Mouse (Mus musculus) myocyte (in vitro differentiated cells): ENCODE measurements around the gene Uqcc3. TPM values are rescaled to one million over a fixed set of nuclear protein-coding genes. Genes with fewer than 3 reads are reported as not detected.

Experiments used
- polyA plus RNA-seq: library from polyadenylated mRNA; unstranded; fragments of >200 nt; fragmentation: generic; extraction: Trizol; gene quantifications from one replicate; pipeline ENCODE4 v1.2.1, GENCODE M21; 2012; ENCODE audit warnings: missing spikeins

Gene Uqcc3
- polyA plus RNA-seq, 1 experiment, result 37.0 TPM

Other genes starting within 250 kb of the Uqcc3 start
- not detected for gene Chrm1, start 217.1 kb downstream of the Uqcc3 start, polyA plus RNA-seq
- 806 TPM for gene Slc3a2, start 157.6 kb downstream of the Uqcc3 start, polyA plus RNA-seq
- 109 TPM for gene Wdr74, start 145.1 kb downstream of the Uqcc3 start, polyA plus RNA-seq
- gene 1700092M07Rik, start 140.2 kb downstream of the Uqcc3 start, polyA plus RNA-seq, result 0.94 TPM
- 49.5 TPM for gene Stx5a, start 139.5 kb downstream of the Uqcc3 start, polyA plus RNA-seq
- 64.3 TPM for gene Nxf1, start 123.8 kb downstream of the Uqcc3 start, polyA plus RNA-seq
- 59.4 TPM for gene Tmem223, start 109.9 kb downstream of the Uqcc3 start, polyA plus RNA-seq
- 31.6 TPM for gene Tmem179b, start 106.5 kb downstream of the Uqcc3 start, polyA plus RNA-seq
- 19.6 TPM for gene Taf6l, start 94.5 kb downstream of the Uqcc3 start, polyA plus RNA-seq
- 152 TPM for gene Polr2g, start 82.3 kb downstream of the Uqcc3 start, polyA plus RNA-seq
- gene Zbtb3, start 78.4 kb downstream of the Uqcc3 start, polyA plus RNA-seq, result 2.4 TPM
- gene Ttc9c, start 61.6 kb downstream of the Uqcc3 start, polyA plus RNA-seq, result 18.7 TPM
- 42.1 TPM for gene Hnrnpul2, start 60.9 kb downstream of the Uqcc3 start, polyA plus RNA-seq
- gene AC129217.1, start 51.1 kb downstream of the Uqcc3 start, polyA plus RNA-seq, result 1.00 TPM
- gene Bscl2, start 43.5 kb downstream of the Uqcc3 start, polyA plus RNA-seq, result 5.7 TPM
- gene Gng3, start 41.7 kb downstream of the Uqcc3 start, polyA plus RNA-seq, result 0.25 TPM
- 0.25 TPM for gene Lrrn4cl, start 30.2 kb downstream of the Uqcc3 start, polyA plus RNA-seq
- gene Ubxn1, start 9.4 kb downstream of the Uqcc3 start, polyA plus RNA-seq, result 236 TPM
- gene Lbhd1, start 2.8 kb upstream of the Uqcc3 start, polyA plus RNA-seq, result 3.3 TPM
- gene Gm49403, start 3.0 kb upstream of the Uqcc3 start, polyA plus RNA-seq, result not detected
- 73.1 TPM for gene 1810009A15Rik, start 7.9 kb upstream of the Uqcc3 start, polyA plus RNA-seq
- gene Gm49416, start 8.0 kb upstream of the Uqcc3 start, polyA plus RNA-seq, result 0.44 TPM
- gene Ints5, start 12.1 kb upstream of the Uqcc3 start, polyA plus RNA-seq, result 23.2 TPM
- gene Ganab, start 17.1 kb upstream of the Uqcc3 start, polyA plus RNA-seq, result 109 TPM
- gene B3gat3, start 39.5 kb upstream of the Uqcc3 start, polyA plus RNA-seq, result 66.3 TPM
- 6.0 TPM for gene Rom1, start 48.4 kb upstream of the Uqcc3 start, polyA plus RNA-seq
- 14.7 TPM for gene Eml3, start 48.6 kb upstream of the Uqcc3 start, polyA plus RNA-seq
- 81.5 TPM for gene Mta2, start 61.0 kb upstream of the Uqcc3 start, polyA plus RNA-seq
- gene Tut1, start 72.9 kb upstream of the Uqcc3 start, polyA plus RNA-seq, result 24.9 TPM
- 896 TPM for gene Eef1g, start 86.1 kb upstream of the Uqcc3 start, polyA plus RNA-seq
- 93.3 TPM for gene Ahnak, start 108.4 kb upstream of the Uqcc3 start, polyA plus RNA-seq
- gene Scgb1a1, start 207.0 kb upstream of the Uqcc3 start, polyA plus RNA-seq, result not detected